Mouse (Mus musculus) thymus, postnatal 10 days (tissue): ENCODE data around the gene P2rx7.
A peak's percentile ranks its signal among the peaks of the same experiment; 100 is the strongest.

Source experiments
- DNase-seq, 2 experiments: peaks; one replicate each; pipeline ENCODE4 v3.0.0; 2021; ENCODE audit warnings: low spot score in 2 of 2

P2rx7 gene

DNA sequence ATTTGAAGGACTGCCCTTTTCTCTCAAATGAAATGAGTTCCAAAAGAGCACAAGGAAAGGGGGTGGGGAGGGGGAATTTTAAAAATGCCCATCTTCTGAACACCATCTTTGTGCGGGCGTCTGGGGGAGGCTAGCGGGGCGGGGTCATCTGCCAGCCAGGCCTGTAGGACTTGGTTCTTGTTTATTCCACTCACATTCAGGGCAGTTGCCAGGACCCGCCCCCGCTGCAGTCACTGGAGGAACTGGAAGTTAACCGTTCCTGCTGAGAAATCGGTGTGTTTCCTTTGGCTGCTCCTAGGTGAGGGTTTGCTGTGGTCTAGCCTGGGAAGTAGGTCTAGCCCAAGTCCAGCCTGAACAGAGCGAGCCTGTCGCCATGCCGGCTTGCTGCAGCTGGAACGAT, at the start of gene P2rx7:
TSS of gene P2rx7 (plus strand) at position 211 of the 400 bp plus-strand sequence.
- DNase-seq = no peak

GRCm38 (mm10) chr5:122595470-122595869, 48.2 kb upstream of the P2rx7 start:
- DNase-seq = no peak

- DNase-seq = peak; percentile 56 to 61
Measured at GRCm38 (mm10) chr5:122602233-122602632, 41.5 kb upstream of the P2rx7 start.

DNA sequence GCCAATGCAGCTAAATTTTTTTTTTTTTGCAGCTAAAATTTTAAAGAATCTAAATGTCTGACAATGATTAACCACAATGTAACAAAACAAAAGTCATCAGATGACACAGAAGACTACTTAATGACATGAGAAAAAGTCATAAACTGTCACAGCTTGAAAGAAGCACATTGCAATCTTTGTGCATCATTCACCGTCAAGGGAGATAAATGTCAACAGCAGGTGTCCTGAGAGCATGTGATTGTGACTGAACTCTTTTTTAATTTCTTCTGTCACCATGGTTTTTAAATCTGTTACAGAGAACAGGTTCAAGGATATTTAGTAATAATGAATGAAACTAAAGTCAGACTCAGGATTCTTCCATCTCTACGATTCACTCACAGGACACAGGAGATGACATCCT, 38.8 kb upstream of the P2rx7 start:
- no peak for DNase-seq

DNA sequence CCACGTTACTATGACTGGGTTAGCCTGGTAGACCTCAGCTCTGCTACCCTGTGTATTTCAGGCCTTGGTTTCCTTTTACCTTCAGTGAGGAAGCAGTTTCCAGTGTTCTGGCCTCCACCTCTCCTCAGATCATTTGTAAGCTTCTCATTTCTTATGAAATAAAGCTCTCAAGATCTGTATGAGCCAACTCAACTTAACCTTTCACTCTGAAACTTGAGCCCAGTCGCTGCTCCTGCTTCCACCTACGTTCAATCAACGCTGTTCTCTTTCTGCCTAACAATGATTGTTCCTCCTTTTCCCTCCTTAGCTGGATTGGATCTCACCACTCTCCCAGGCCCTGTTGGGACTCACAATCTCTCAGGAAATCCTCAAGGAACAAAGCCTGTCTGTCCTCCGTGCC, 32.1 kb upstream of the P2rx7 start:
- no peak for DNase-seq

GRCm38 (mm10) chr5:122613908-122614732, 29.6 kb upstream of the P2rx7 start, which contains the start of gene Ift81:
TSS of gene Ift81 (minus strand) at chr5:122614518.
- peak; percentile 95 to 98 for DNase-seq

DNA sequence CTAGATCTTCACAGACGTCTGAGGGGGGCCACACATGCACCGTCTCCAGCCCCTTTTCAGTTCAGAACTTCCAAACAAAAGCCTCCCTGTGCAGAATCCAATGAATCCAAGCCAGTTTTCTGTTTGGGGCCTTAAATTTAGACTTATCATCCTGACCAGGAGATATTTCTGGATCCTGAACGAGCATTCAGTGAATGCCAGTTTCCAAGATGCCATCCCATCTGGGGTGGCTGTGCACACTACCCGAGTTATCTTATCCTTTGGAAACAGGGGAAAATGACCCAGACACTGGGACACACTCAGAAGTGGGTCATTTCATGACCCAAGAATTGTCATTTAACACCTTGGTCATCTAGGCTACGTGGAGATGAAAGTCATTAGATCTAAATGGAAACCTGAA, 26.0 kb upstream of the P2rx7 start:
- no peak for DNase-seq

GRCm38 (mm10) chr5:122619686-122620296, 23.9 kb upstream of the P2rx7 start:
- no peak for DNase-seq

GRCm38 (mm10) chr5:122621376-122621886, 22.3 kb upstream of the P2rx7 start:
- DNase-seq = no peak

DNA sequence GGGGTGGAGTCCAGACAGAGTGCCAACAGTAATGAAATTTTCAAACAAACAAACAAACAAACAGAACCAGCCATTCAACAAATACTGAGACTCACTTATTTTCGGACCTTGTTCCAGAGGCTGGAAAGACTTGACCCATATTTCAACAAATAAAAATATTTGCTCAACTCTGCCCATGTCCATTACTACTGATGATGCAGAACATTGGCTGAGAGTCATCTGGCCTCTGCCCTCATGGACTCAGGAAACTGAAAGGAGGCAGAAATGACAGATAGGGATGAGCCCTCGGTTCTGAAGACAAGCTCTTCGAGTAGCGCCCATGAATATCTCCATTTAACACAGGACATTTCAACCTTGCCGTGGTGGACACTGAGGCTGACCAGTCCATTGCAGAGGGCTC, 21.2 kb upstream of the P2rx7 start:
- DNase-seq = no peak

DNA sequence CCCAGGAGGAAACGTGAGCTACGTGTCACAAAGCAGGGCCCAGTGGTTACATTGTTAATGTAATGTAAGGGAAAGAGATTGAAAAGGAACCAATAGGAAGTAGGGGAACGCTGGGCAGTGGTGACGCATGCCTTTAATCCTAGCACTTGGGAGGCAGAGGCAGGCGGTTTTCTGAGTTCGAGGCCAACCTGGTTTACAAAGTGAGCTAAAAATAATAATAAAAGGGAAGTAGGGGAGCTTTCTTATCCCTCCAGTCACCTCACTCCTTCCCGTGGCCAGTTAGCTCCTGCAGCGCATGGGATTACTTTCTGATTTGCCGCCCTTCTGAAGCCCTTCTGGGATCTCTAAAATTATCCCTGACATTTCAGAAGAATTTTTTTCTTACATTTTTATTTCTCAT, 19.9 kb upstream of the P2rx7 start:
- DNase-seq = no peak

DNA sequence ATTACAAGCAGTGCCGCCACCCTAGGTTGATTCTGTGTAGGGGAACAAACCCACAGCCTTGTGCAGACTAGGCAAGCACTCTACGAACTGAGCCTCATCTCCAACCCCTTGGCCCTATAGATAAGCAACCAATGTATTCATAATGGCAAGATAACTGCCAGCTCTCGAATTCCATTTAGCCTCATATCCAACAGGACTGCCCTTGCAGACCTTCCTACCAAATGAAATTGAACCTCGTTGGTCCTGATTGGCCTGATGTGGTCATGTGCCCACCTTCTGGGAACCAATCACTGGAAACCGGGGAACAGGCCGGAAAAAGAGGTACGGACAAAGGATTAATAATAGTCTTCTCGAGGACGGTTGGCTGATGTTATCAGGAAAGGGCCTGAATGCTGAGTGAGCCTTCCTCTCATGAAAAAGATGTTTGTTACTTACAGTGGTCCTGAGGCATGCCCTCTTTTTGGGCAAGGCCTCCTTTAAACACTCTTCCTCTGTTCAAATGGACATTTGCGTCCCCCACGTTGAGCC, 18.7 kb upstream of the P2rx7 start:
- DNase-seq = no peak

- DNase-seq = no peak
Measured at GRCm38 (mm10) chr5:122625565-122626252, 18.0 kb upstream of the P2rx7 start.

DNA sequence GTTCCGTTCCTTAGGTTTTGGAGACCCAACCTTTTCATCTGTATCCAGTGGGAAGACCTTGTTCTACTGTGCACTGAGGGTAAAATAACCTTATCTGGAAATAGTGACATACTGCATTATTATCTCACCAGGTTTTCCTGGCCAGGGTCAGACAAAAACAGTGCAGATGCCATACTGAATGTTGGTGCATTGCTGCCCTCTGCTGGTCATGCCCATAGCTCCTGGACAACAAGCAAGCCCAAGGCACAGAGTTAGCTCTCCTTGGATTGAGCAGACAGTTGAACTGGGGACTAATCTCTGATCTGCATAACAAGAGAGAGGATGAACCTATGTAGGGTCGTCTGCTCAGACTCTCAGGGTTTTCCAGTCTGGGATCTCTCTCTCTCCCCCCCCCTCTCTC, 16.5 kb upstream of the P2rx7 start:
- DNase-seq = peak; percentile 58 to 88

GRCm38 (mm10) chr5:122635228-122635627, 8.5 kb upstream of the P2rx7 start:
- DNase-seq = no peak

DNA sequence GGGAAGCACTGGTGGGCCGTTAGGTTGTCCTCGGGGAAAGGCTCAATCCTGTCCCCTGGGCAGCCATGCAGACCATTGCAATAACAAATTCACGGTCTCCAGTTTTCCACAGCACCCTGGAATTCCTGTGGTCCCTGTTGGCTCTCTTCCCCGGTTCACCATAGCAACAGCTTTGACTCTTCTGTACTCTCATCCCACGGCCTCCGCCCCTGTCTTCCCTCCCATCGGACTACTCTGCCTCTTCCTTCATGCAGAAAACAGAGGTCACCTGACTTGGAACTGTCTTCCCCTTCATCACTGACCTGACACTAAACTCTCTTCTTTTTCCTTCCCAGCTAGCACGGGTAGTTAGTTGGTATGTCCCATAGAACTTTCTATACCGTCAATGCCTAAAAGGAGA, 7.4 kb upstream of the P2rx7 start:
- DNase-seq = no peak

GRCm38 (mm10) chr5:122636958-122637357, 6.8 kb upstream of the P2rx7 start:
- DNase-seq = no peak

GRCm38 (mm10) chr5:122638296-122638695, 5.4 kb upstream of the P2rx7 start:
- DNase-seq = no peak

GRCm38 (mm10) chr5:122639517-122639916, 4.2 kb upstream of the P2rx7 start:
- no peak for DNase-seq

- DNase-seq = no peak
Measured at GRCm38 (mm10) chr5:122639986-122640385, 3.7 kb upstream of the P2rx7 start.

DNA sequence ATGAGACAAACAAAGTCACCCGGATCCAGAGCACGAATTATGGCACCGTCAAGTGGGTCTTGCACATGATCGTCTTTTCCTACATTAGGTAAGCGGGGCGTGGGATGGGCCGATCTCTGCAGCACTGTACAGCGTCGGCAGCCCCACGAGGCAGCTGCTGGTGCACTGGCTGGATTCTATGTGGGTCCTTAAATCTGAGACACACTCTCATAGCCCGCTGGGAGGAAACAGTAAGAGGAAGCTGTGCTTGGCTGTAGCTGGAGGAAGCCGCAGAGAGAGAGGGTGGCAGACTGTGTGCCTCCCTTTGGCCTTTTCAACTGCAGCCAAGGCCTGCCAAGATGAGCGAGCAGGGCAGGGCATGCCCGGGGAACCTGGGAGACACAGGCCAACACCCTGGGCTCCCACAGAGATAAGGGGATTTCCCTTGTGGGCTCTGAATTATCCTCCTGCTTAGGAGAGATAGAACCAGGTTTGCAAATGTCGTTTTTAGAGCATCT, 448 bp downstream of the P2rx7 start:
- DNase-seq = peak in 1 of 2 experiments; percentile 37

- no peak for DNase-seq
Measured at GRCm38 (mm10) chr5:122645290-122645689, 1.6 kb downstream of the P2rx7 start.
